Mouse (Mus musculus) stomach, embryonic 15.5 days (tissue): ENCODE results near the gene Mfsd4a. TPM values are rescaled to one million over a fixed set of nuclear protein-coding genes. Genes with fewer than 3 reads are reported as not detected.

Source experiments
- ATAC-seq: fragments of 200-750 bp; cut with Nextera tagmentation; 2 replicates; pipeline ENCODE4 v1.8.0; 2017; ENCODE audit warnings: low read depth, moderate number of reproducible peaks, moderate TSS enrichment; ENCODE audit not compliant: insufficient read depth, low FRiP score
- H3K27ac ChIP-seq: fragments of 300-500 bp; sonication (generic); 2 replicates; pipeline ENCODE4 v1.5.1; 2015; ENCODE audit warnings: mild to moderate bottlenecking, inconsistent platforms
- H3K27me3 ChIP-seq: fragments of 300-500 bp; sonication (generic); replicated peaks from 2 replicates; pipeline ENCODE4 v1.6.1; 2015; ENCODE audit warnings: inconsistent platforms
- H3K36me3 ChIP-seq: fragments of 300-500 bp; sonication (generic); 2 replicates; pipeline ENCODE4 v1.6.1; 2015; ENCODE audit warnings: inconsistent platforms
- H3K4me1 ChIP-seq: fragments of 300-500 bp; sonication (generic); 2 replicates; pipeline ENCODE4 v1.6.1; 2015; ENCODE audit warnings: inconsistent platforms
- H3K4me2 ChIP-seq: fragments of 300-500 bp; sonication (generic); 2 replicates; pipeline ENCODE4 v1.6.1; 2015; ENCODE audit warnings: mild to moderate bottlenecking, inconsistent platforms
- H3K4me3 ChIP-seq: fragments of 300-500 bp; sonication (generic); replicated peaks from 2 replicates; pipeline ENCODE4 v1.5.1; 2015; ENCODE audit warnings: inconsistent platforms
- H3K9ac ChIP-seq: fragments of 300-500 bp; sonication (generic); 2 replicates; pipeline ENCODE4 v1.6.1; 2015; ENCODE audit warnings: inconsistent platforms
- H3K9me3 ChIP-seq: fragments of 300-500 bp; sonication (generic); 2 replicates; pipeline ENCODE4 v1.6.1; 2016; ENCODE audit warnings: inconsistent platforms
- WGBS: fragments of 180-500 bp; shearing (Covaris S2); methylation state at CpG from one replicate; pipeline ENCODE4 v1.1.7; 2015; 5-methylcytosine and 5-hydroxymethylcytosine counted together
- polyA plus RNA-seq: library from polyadenylated mRNA; unstranded; fragments of >200 nt; fragmentation: Nextera tagmentation; extraction: Ambion mirVana; gene quantifications from 2 replicates; pipeline ENCODE4 v1.2.1, GENCODE M21; 2015

Gene Mfsd4a
- polyA plus RNA-seq, 1 experiment from 2014 or later: 9.8 TPM

DNA sequence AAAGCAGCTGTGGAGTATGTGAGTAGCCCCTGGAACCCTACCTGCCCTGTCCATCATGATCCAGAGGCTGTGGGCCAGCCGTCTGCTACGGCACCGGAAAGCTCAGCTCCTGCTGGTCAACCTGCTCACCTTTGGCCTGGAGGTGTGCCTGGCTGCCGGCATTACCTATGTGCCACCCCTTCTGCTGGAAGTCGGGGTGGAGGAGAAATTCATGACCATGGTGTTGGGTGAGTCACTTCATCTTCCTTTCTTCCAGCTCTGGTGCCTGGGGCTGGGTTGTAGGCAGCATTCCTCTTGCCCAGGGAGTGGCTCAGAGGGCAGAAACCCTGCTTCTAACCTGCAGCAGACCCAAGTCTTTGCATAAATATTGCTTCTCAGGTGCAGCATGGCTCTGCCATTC lies 91.0 kb downstream of the Mfsd4a start:
- H3K4me3 ChIP-seq: no peak overlapping the region
- no peaks in the 10 kb centered on the region for H3K9me3 ChIP-seq
- no peaks in the 10 kb centered on the region for H3K4me1 ChIP-seq
- H3K36me3 ChIP-seq: no peaks in the 10 kb centered on the region
- no peak overlapping the region; the same call in 1 of the 2 replicates for H3K4me2 ChIP-seq
- no peaks in the 10 kb centered on the region for H3K27me3 ChIP-seq
- H3K27ac ChIP-seq: peak overlapping the region; percentile 57; the same call in 1 of the 2 replicates
- 77% methylated on average over 5 of the region's 5 CpGs for WGBS
- H3K9ac ChIP-seq: no peak overlapping the region
- no peak for ATAC-seq

DNA sequence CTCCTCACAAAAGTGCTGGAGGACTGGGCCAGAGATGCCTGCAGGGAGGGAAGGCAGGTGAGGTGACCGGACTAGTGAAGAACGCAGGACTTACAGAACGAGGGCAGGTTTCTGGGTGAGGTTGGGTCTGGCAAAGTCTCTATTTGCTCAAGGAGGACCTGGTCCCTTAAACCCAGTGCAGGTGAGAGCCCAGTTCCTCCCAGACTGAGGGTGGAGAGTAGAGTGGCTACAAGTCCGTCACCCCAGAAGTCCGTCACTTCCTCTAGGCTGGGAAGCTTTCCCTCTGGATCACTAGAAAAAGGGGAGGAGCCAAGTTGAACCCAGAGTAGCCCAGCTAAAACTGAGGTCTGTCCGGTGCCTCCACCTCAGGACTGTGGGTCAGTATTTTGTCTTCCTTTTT lies 93.9 kb downstream of the Mfsd4a start:
- Histone ChIP-seq H3K4me3 (no peak overlapping the region), H3K9ac (no peak overlapping the region), H3K4me1 (peaks cover 13% of the 10 kb centered on the region), H3K27me3 (no peaks in the 10 kb centered on the region), H3K9me3 (no peaks in the 10 kb centered on the region), H3K27ac (0 out of 2 replicates have a peak overlapping the region, but pooled peaks have one; percentile 57), H3K36me3 (no peaks in the 10 kb centered on the region), H3K4me2 (no peak overlapping the region)
- 60% methylated on average over 6 of the region's 6 CpGs for WGBS
- ATAC-seq: peak; percentile 29

Other genes starting within 250 kb of the Mfsd4a start
- gene Slc41a1, start 240.6 kb downstream of the Mfsd4a start, polyA plus RNA-seq: 13.3 and 17.0 TPM in 2 replicates
- gene Rab29, start 200.8 kb downstream of the Mfsd4a start, polyA plus RNA-seq: 25.0 and 26.5 TPM in 2 replicates
- gene Nucks1, start 157.5 kb downstream of the Mfsd4a start, polyA plus RNA-seq: 65.0 and 71.6 TPM in 2 replicates
- gene Slc45a3, start 105.1 kb downstream of the Mfsd4a start, polyA plus RNA-seq: 5.5 and 6.0 TPM in 2 replicates
- 20.4 and 24.4 TPM in 2 replicates for gene Elk4, start 60.5 kb downstream of the Mfsd4a start, polyA plus RNA-seq
- gene Cdk18, start 71.6 kb upstream of the Mfsd4a start, polyA plus RNA-seq: 7.2 and 9.7 TPM in 2 replicates
- gene Lemd1, start 123.4 kb upstream of the Mfsd4a start, polyA plus RNA-seq: 0.36 and 0.46 TPM in 2 replicates
- gene AC124108.1, start 123.4 kb upstream of the Mfsd4a start, polyA plus RNA-seq: 0.09 and 0.10 TPM in 2 replicates
- gene Gm10188, start 161.7 kb upstream of the Mfsd4a start, polyA plus RNA-seq: not detected in 2 replicates
- 0.14 and 0.15 TPM in 2 replicates for gene Klhdc8a, start 230.6 kb upstream of the Mfsd4a start, polyA plus RNA-seq
- gene Nuak2, start 248.1 kb upstream of the Mfsd4a start, polyA plus RNA-seq: 6.1 and 6.5 TPM in 2 replicates